Mouse (Mus musculus): Measurements from ENCODE around the gene Trex1. TPM values are rescaled to one million over a fixed set of nuclear protein-coding genes. Genes with fewer than 3 reads are reported as not detected.

The Trex1 gene
- total RNA-seq, 1 experiment, result 7.4 TPM

DNA sequence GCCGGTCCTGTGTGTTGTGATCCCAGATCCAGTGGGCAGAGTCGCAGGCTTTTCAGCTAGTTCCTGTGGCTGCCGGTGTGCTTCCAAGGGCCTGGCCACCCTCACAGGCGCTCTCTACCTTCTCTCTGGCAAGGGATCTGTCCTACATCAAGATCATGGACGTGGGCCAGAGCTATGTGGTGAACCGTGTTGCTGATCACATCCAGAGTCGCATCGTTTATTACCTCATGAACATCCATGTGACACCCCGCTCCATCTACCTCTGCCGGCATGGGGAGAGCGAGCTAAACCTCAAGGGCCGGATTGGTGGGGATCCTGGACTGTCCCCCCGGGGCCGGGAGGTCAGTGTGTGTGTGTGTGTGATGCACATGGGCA lies 49.2 kb downstream of the Trex1 start:
- no peak overlapping the region for H3K27ac ChIP-seq (ENCODE audit: insufficient read depth, low read depth, low read length, poor library complexity, severe bottlenecking)
- no peak for TF ChIP-seq MAFK (IDR thresholded peaks at IDR 0.05; ENCODE audit: insufficient read depth, low read depth, low read length)
- no peak for TF ChIP-seq HCFC1 (IDR thresholded peaks at IDR 0.05; ENCODE audit: borderline replicate concordance, insufficient read depth, low read length)

DNA sequence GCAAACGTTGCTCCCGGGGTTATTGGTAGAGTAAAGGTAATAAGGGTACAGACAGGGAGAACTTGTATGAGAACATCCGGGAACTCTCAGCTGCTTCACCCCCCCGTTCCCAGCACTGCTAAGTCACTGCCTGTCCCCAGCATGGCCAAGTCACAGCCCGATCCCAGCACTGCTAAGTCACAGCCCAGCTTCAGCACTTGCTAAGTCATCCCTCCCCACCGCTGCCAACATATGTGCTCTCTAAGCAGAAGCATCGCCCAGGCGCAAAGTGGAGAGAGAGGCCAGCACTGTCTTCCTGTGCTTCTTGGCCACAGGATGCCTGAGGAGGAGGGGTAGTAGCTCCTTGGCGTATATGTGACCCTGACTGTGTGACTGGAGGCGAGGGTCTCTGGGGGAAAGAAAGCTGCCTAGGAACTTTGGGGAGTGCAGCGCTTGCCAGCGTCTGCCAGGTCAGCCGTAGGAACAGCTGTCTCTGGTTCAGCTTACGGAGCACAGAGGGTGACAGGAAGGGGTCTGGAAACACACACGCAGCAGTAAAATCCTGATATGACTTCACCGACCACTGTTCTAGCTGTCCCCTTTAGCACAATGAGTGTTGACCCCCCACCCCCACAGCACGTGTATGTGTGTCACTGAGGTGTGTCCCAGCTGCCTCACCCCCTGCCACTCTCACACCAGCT lies 49.8 kb downstream of the Trex1 start:
- Histone ChIP-seq H3K4me1 (ENCODE audit: control insufficient read depth in 2 of 2, insufficient read depth in 2 of 2, low read length in 2 of 2, poor library complexity in 1 of 2) (peaks cover 0 to 4% of the 10 kb centered on the region in 2 experiments; a peak in 1 of 4 replicates), H3K4me3 (ENCODE audit: insufficient read depth in 1 of 2, low read depth in 1 of 2, low read length in 2 of 2, poor library complexity in 1 of 2, severe bottlenecking in 1 of 2) (no peak overlapping the region), H3K9ac (ENCODE audit: insufficient read depth, low read depth, low read length, poor library complexity, severe bottlenecking) (no peak overlapping the region), H3K36me3 (ENCODE audit: control insufficient read depth, insufficient read depth, low read length, poor library complexity, severe bottlenecking) (no peaks in the 10 kb centered on the region), H3K27ac (ENCODE audit: insufficient read depth, low read depth, low read length, poor library complexity, severe bottlenecking) (no peak overlapping the region), H3K9me3 (ENCODE audit: control insufficient read depth, insufficient read depth, low read depth, low read length) (no peaks in the 10 kb centered on the region)
- no peak for DNase-seq (ENCODE audit: low read depth, low spot score)
- in situ Hi-C loops (cut with MboI; ENCODE audit: low sequenced_read_pairs in 2 of 2, unreplicated experiment in 2 of 2), result loop anchor here in 1 of 2 experiments (10.0 kb wide), 1 partner anchor 115 kb away; no protein-coding TSS in a partner anchor
- no peak for TF ChIP-seq HCFC1 (IDR thresholded peaks at IDR 0.05; ENCODE audit: borderline replicate concordance, insufficient read depth, low read length)
- no peak for TF ChIP-seq ZC3H11A (IDR thresholded peaks at IDR 0.05; ENCODE audit: borderline replicate concordance, low read depth, low read length)
- TF ChIP-seq MAFK (IDR thresholded peaks at IDR 0.05; ENCODE audit: insufficient read depth, low read depth, low read length), result no peak
- no peak for TF ChIP-seq CHD2 (IDR thresholded peaks at IDR 0.05; ENCODE audit: low read depth, low read length)
- no peak for TF ChIP-seq ZNF384 (IDR thresholded peaks at IDR 0.05; ENCODE audit: low read depth, low read length)

More for the DNA sequence above, 49.2 kb downstream of the Trex1 start:
- in situ Hi-C loops (cut with MboI; ENCODE audit: low sequenced_read_pairs in 2 of 2, unreplicated experiment in 2 of 2), result no loop called here
- H3K36me3 ChIP-seq (ENCODE audit: control insufficient read depth, insufficient read depth, low read length, poor library complexity, severe bottlenecking), result no peaks in the 10 kb centered on the region
- H3K4me3 ChIP-seq (ENCODE audit: insufficient read depth in 1 of 2, low read depth in 1 of 2, low read length in 2 of 2, poor library complexity in 1 of 2, severe bottlenecking in 1 of 2), result no peak overlapping the region
- H3K9me3 ChIP-seq (ENCODE audit: control insufficient read depth, insufficient read depth, low read depth, low read length), result no peaks in the 10 kb centered on the region
- peaks cover 0 to 4% of the 10 kb centered on the region in 2 experiments; a peak in 1 of 4 replicates for H3K4me1 ChIP-seq (ENCODE audit: control insufficient read depth in 2 of 2, insufficient read depth in 2 of 2, low read length in 2 of 2, poor library complexity in 1 of 2)
- DNase-seq (ENCODE audit: low read depth, low spot score), result no peak
- H3K9ac ChIP-seq (ENCODE audit: insufficient read depth, low read depth, low read length, poor library complexity, severe bottlenecking), result no peak overlapping the region

DNA sequence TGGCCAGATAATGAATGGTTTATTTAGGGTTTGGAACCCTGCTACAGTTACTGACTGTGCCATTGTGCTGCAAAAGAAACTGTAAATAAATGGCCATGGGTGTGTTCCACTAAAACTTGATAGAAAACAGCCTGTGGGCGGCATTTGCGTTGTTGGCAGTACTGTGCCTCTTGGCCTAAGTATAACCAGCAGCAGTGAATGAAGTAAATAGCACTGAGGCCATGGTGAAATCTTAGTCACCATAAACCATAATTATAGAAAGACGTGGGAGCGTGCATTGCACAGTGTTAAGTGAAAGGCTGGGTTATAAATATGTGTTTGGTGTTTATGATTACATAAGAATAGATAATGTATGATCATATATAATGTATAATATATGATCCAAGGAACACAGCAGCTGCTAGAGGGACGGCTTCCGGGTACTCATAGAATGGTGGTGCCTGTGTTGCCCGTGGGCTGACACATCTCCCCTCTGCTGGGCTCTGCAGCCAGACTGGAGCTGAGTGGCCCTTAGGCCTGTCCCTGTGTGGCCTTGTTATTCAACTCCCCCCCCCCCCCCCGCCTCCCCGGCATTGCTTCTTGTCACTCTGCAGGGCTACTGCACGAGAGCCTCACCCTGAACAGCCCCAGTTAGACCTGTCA lies 50.4 kb downstream of the Trex1 start:
- Histone ChIP-seq H3K27ac (ENCODE audit: insufficient read depth, low read depth, low read length, poor library complexity, severe bottlenecking) (no peak overlapping the region), H3K9ac (ENCODE audit: insufficient read depth, low read depth, low read length, poor library complexity, severe bottlenecking) (no peak overlapping the region), H3K9me3 (ENCODE audit: control insufficient read depth, insufficient read depth, low read depth, low read length) (no peaks in the 10 kb centered on the region), H3K4me1 (ENCODE audit: control insufficient read depth in 2 of 2, insufficient read depth in 2 of 2, low read length in 2 of 2, poor library complexity in 1 of 2) (peaks cover 0 to 4% of the 10 kb centered on the region in 2 experiments; a peak in 1 of 4 replicates), H3K36me3 (ENCODE audit: control insufficient read depth, insufficient read depth, low read length, poor library complexity, severe bottlenecking) (no peaks in the 10 kb centered on the region), H3K4me3 (ENCODE audit: insufficient read depth in 1 of 2, low read depth in 1 of 2, low read length in 2 of 2, poor library complexity in 1 of 2, severe bottlenecking in 1 of 2) (no peak overlapping the region)
- no peak for DNase-seq (ENCODE audit: low read depth, low spot score)
- TF ChIP-seq ZNF384 (IDR thresholded peaks at IDR 0.05; ENCODE audit: low read depth, low read length) (no peak), CHD2 (IDR thresholded peaks at IDR 0.05; ENCODE audit: low read depth, low read length) (no peak), HCFC1 (IDR thresholded peaks at IDR 0.05; ENCODE audit: borderline replicate concordance, insufficient read depth, low read length) (no peak), MAFK (IDR thresholded peaks at IDR 0.05; ENCODE audit: insufficient read depth, low read depth, low read length) (no peak), ZC3H11A (IDR thresholded peaks at IDR 0.05; ENCODE audit: borderline replicate concordance, low read depth, low read length) (no peak)
- in situ Hi-C loops (cut with MboI; ENCODE audit: low sequenced_read_pairs in 2 of 2, unreplicated experiment in 2 of 2), result loop anchor here in 1 of 2 experiments (10.0 kb wide), 1 partner anchor 116 kb away; no protein-coding TSS in a partner anchor

DNA sequence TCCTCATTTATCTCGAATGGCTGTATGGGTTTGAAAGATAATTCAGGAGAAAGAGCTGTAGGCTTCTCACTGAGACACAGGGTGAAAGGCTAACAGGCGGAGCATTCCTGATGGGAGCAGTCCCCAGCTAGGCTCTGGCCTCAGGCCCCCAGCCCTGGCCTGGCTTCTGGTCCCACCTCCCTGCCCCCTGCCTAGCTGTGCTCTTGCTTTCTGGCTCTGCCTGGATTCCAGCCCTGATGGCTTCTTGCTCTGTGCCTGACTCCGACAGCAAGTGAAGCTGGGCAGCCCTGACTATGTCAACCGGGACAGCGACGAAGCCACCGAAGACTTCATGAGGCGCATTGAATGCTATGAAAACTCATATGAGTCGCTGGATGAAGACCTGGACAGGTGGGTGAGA lies 51.5 kb downstream of the Trex1 start:
- no peak for DNase-seq (ENCODE audit: low read depth, low spot score)
- no peaks in the 10 kb centered on the region for H3K36me3 ChIP-seq (ENCODE audit: control insufficient read depth, insufficient read depth, low read length, poor library complexity, severe bottlenecking)
- H3K4me1 ChIP-seq (ENCODE audit: control insufficient read depth in 2 of 2, insufficient read depth in 2 of 2, low read length in 2 of 2, poor library complexity in 1 of 2), result peaks cover 0 to 4% of the 10 kb centered on the region in 2 experiments; a peak in 1 of 4 replicates
- H3K27ac ChIP-seq (ENCODE audit: insufficient read depth, low read depth, low read length, poor library complexity, severe bottlenecking), result no peak overlapping the region
- H3K4me3 ChIP-seq (ENCODE audit: insufficient read depth in 1 of 2, low read depth in 1 of 2, low read length in 2 of 2, poor library complexity in 1 of 2, severe bottlenecking in 1 of 2), result no peak overlapping the region
- H3K9ac ChIP-seq (ENCODE audit: insufficient read depth, low read depth, low read length, poor library complexity, severe bottlenecking), result no peak overlapping the region
- H3K9me3 ChIP-seq (ENCODE audit: control insufficient read depth, insufficient read depth, low read depth, low read length), result no peaks in the 10 kb centered on the region
- TF ChIP-seq ZNF384 (IDR thresholded peaks at IDR 0.05; ENCODE audit: low read depth, low read length) (no peak), CHD2 (IDR thresholded peaks at IDR 0.05; ENCODE audit: low read depth, low read length) (no peak), ZC3H11A (IDR thresholded peaks at IDR 0.05; ENCODE audit: borderline replicate concordance, low read depth, low read length) (no peak), MAFK (IDR thresholded peaks at IDR 0.05; ENCODE audit: insufficient read depth, low read depth, low read length) (no peak), HCFC1 (IDR thresholded peaks at IDR 0.05; ENCODE audit: borderline replicate concordance, insufficient read depth, low read length) (no peak)
- in situ Hi-C loops (cut with MboI; ENCODE audit: low sequenced_read_pairs in 2 of 2, unreplicated experiment in 2 of 2), result loop anchor here in 1 of 2 experiments (10.0 kb wide), 1 partner anchor 117 kb away; no protein-coding TSS in a partner anchor

Other genes starting within 250 kb of the Trex1 start
- 4.3 and 14.6 TPM in 2 replicates for gene Celsr3, start 233.4 kb downstream of the Trex1 start, total RNA-seq (2012; rRNA removed)
- gene Slc26a6, start 206.5 kb downstream of the Trex1 start, total RNA-seq (2012; rRNA removed), result 15.1 and 19.8 TPM in 2 replicates
- gene Tmem89, start 145.1 kb downstream of the Trex1 start, total RNA-seq (2012; rRNA removed), result 0.22 and 0.53 TPM in 2 replicates
- 354 and 426 TPM in 2 replicates for gene Uqcrc1, start 123.1 kb downstream of the Trex1 start, total RNA-seq (2012; rRNA removed)
- gene Col7a1, start 106.1 kb downstream of the Trex1 start, total RNA-seq (2012; rRNA removed), result 15.1 and 25.5 TPM in 2 replicates
- gene Ucn2, start 73.7 kb downstream of the Trex1 start, total RNA-seq (2012; rRNA removed), result 0.36 TPM in 1 of 2 replicates, not detected in the other
- 4.4 and 5.0 TPM in 2 replicates for gene Pfkfb4, start 68.0 kb downstream of the Trex1 start, total RNA-seq (2012; rRNA removed)
- gene Shisa5, start 21.2 kb downstream of the Trex1 start, total RNA-seq (2012; rRNA removed), result 44.0 and 49.0 TPM in 2 replicates
- 17.1 and 21.7 TPM in 2 replicates for gene Atrip, start 14.4 kb upstream of the Trex1 start, total RNA-seq (2012; rRNA removed)
- 7.7 and 11.8 TPM in 2 replicates for gene Ccdc51, start 22.8 kb upstream of the Trex1 start, total RNA-seq (2012; rRNA removed)
- 266 and 347 TPM in 2 replicates for gene Tma7, start 22.9 kb upstream of the Trex1 start, total RNA-seq (2012; rRNA removed)
- 17.8 and 35.0 TPM in 2 replicates for gene Plxnb1, start 35.7 kb upstream of the Trex1 start, total RNA-seq (2012; rRNA removed)
- not detected in 2 replicates for gene Fbxw21, start 102.3 kb upstream of the Trex1 start, total RNA-seq (2012; rRNA removed)
- gene Fbxw13, start 136.2 kb upstream of the Trex1 start, total RNA-seq (2012; rRNA removed), result not detected in 2 replicates
- not detected in 2 replicates for gene Fbxw20, start 175.0 kb upstream of the Trex1 start, total RNA-seq (2012; rRNA removed)
- gene Fbxw14, start 227.9 kb upstream of the Trex1 start, total RNA-seq (2012; rRNA removed), result not detected in 2 replicates

Measured in ES-E14 (cell line).